Mouse (Mus musculus) testis, postnatal 10 days (tissue): ENCODE results near the gene Gm21800.
"Not testable (repeated sequence)": the region's sequence is repeated elsewhere in the genome, so short reads cannot be mapped to it uniquely, and the experiment has no call there.

Experiments used
- DNase-seq: peaks from one replicate; pipeline ENCODE4 v3.0.0; 2021; ENCODE audit warnings: low spot score

The Gm21800 gene

DNA sequence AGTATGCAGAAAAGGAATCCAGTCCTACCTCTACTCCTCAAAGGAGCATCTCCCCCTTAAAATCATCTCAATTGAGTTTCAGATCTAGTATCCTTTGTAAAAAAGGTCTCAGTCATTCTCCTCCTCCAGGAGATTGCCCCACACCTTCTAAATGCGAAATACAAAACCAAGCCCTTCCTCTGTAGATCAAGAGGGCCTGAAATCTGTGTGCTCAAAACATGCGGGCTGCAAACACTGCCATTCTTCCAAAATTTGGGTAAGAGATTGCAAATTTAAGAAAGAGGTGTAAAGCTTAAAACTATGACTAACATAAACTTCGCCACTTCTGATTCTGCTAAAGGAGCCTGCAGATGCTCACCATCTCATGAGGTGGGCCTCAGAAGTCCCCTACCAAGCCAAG, at the start of gene Gm21800:
Gene Gm21800, plus strand, starts transcription at position 301 of the 400 bp plus-strand sequence.
- not testable (repeated sequence) for DNase-seq
